Mouse (Mus musculus): Measurements from ENCODE around the gene Tarsl2.

DNA sequence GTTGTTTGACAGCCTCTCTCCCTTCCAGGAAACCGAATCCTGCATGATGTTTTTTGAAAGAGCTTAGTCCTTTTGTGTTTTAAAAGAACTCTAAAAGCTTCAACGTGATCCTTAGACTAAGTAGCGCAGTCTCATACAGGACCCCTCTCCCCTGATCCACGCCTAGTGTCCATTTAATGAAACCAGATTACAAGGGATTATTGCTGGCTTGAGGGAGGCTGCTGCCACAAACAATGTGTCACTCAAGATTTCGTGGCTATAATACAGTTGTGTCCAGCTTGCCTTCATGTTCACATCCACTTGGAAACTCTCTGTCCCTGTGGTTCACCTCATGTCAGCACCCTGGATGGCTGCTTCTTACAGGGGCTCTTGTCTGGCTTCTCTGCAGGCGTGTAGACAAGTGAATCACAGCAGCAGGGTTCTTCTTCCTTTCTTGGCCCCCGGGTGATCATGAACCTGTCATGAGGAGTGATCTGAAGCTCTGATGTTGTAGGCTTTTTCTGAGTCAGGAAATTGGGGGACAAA lies 8.3 kb upstream of the Tarsl2 start:
- TF ChIP-seq POLR2A (IDR thresholded peaks at IDR 0.05; ENCODE audit: insufficient read length, low read depth) (no peak), E2F4 (IDR thresholded peaks at IDR 0.05; ENCODE audit: insufficient read depth) (no peak), POLR2AphosphoS2 (IDR thresholded peaks at IDR 0.05; ENCODE audit: insufficient read length, low read depth) (no peak), USF1 (IDR thresholded peaks at IDR 0.05; ENCODE audit: low read depth) (no peak), MYOG (IDR thresholded peaks at IDR 0.05; ENCODE audit: control insufficient read depth in 1 of 3, insufficient read depth in 1 of 3, insufficient read length in 2 of 3, low read depth in 2 of 3) (no peak), MAX (IDR thresholded peaks at IDR 0.05; ENCODE audit: low read depth) (no peak), TCF3 (IDR thresholded peaks at IDR 0.05; ENCODE audit: insufficient read length, low read depth) (no peak), SRF (IDR thresholded peaks at IDR 0.05; ENCODE audit: control insufficient read depth, insufficient read length, low read depth) (no peak), TCF12 (IDR thresholded peaks at IDR 0.05; ENCODE audit: insufficient read depth, poor library complexity, severe bottlenecking) (no peak), REST (IDR thresholded peaks at IDR 0.05; ENCODE audit: insufficient read depth, insufficient read length) (no peak)
